Mouse (Mus musculus) forelimb bud, embryonic 11.5 days (tissue): ENCODE measurements around the gene Cep70.

ENCODE experiments used
- DNase-seq: peaks from one replicate; pipeline ENCODE4 v3.0.0-alpha.2; 2012; ENCODE audit warnings: low read depth, low spot score

Cep70 gene

GRCm38 (mm10) chr9:99319343-99319951 is 76.3 kb downstream of the Cep70 start:
- no peak for DNase-seq

GRCm38 (mm10) chr9:99320006-99320405 is 76.8 kb downstream of the Cep70 start:
- no peak for DNase-seq

GRCm38 (mm10) chr9:99325208-99325929 is 82.2 kb downstream of the Cep70 start:
- DNase-seq: no peak

GRCm38 (mm10) chr9:99325961-99326360 is 82.8 kb downstream of the Cep70 start:
- no peak for DNase-seq

- no peak for DNase-seq
These were observed 83.7 kb downstream of the Cep70 start for GRCm38 (mm10) chr9:99326881-99327280.

- DNase-seq: no peak
These were observed 93.4 kb downstream of the Cep70 start for GRCm38 (mm10) chr9:99336538-99336937.

- no peak for DNase-seq
These were observed 95.1 kb downstream of the Cep70 start for GRCm38 (mm10) chr9:99338293-99338692.

GRCm38 (mm10) chr9:99339182-99339581 is 96.0 kb downstream of the Cep70 start:
- no peak for DNase-seq

GRCm38 (mm10) chr9:99340126-99340525 is 97.0 kb downstream of the Cep70 start:
- no peak for DNase-seq

- DNase-seq: no peak
These were observed 98.4 kb downstream of the Cep70 start for GRCm38 (mm10) chr9:99341600-99341999.

GRCm38 (mm10) chr9:99345351-99345792 is 102.2 kb downstream of the Cep70 start:
- DNase-seq: no peak
